Mouse (Mus musculus) midbrain, embryonic 13.5 days (tissue): ENCODE measurements at regions not wholly inside any gene's neighbourhood (a gene's known extent, or its start where the extent isn't known, plus 50 kb on each side); places are given as distances from the start of the nearest gene placed in this dataset.
"Not testable (repeated sequence)": the region's sequence is repeated elsewhere in the genome, so short reads cannot be mapped to it uniquely, and the experiment has no call there.

Experiments
- ATAC-seq: fragments of 200-750 bp; cut with Nextera tagmentation; 2 replicates; pipeline ENCODE4 v1.8.0; 2017; ENCODE audit warnings: mild to moderate bottlenecking, moderate TSS enrichment, moderate library complexity
- H3K27ac ChIP-seq: fragments of 300-500 bp; sonication (generic); 2 replicates; pipeline ENCODE4 v1.5.1; 2015; ENCODE audit warnings: inconsistent platforms, mild to moderate bottlenecking, moderate library complexity
- H3K27me3 ChIP-seq: fragments of 300-500 bp; sonication (generic); 2 replicates; pipeline ENCODE4 v1.6.1; 2015; ENCODE audit warnings: mild to moderate bottlenecking, inconsistent platforms
- H3K36me3 ChIP-seq: fragments of 300-500 bp; sonication (generic); 2 replicates; pipeline ENCODE4 v1.6.1; 2015; ENCODE audit warnings: mild to moderate bottlenecking, inconsistent platforms
- H3K4me1 ChIP-seq: fragments of 300-500 bp; sonication (generic); replicated peaks from 2 replicates; pipeline ENCODE4 v1.6.1; 2015; ENCODE audit warnings: inconsistent platforms
- H3K4me2 ChIP-seq: fragments of 300-500 bp; sonication (generic); replicated peaks from 2 replicates; pipeline ENCODE4 v1.6.1; 2015; ENCODE audit warnings: moderate library complexity, mild to moderate bottlenecking, inconsistent platforms
- H3K4me3 ChIP-seq: fragments of 300-500 bp; sonication (generic); replicated peaks from 2 replicates; pipeline ENCODE4 v1.5.1; 2015; ENCODE audit warnings: mild to moderate bottlenecking, inconsistent platforms
- H3K9ac ChIP-seq: fragments of 300-500 bp; sonication (generic); replicated peaks from 2 replicates; pipeline ENCODE4 v1.6.1; 2015; ENCODE audit warnings: mild to moderate bottlenecking, inconsistent platforms
- H3K9me3 ChIP-seq: fragments of 300-500 bp; sonication (generic); 2 replicates; pipeline ENCODE4 v1.6.1; 2016; ENCODE audit warnings: mild to moderate bottlenecking, inconsistent platforms
- WGBS: fragments of 180-500 bp; shearing (Covaris S2); methylation state at CpG from one replicate; pipeline ENCODE4 v1.1.7; 2015; 5-methylcytosine and 5-hydroxymethylcytosine counted together

DNA sequence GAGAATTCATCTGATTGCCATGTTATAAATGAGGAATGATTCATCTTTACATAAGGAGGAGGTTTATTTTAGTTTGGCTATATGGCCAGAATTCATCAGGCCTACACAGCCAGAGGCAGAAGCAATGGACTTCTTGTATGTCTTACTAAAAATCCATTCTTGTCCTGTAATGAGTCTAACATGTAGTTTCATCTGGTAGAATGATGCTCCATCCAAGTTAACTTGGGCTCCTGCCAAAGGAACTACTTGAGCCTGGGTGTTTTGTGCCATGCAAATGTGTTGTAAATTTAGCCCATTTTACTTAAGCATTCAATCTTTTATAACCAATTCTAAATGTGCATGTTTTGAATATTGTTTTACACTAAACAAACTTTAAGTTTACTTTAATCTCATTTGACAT lies 462.9 kb upstream of the Pom121l12 start:
- Histone ChIP-seq H3K9me3 (no peaks in the 10 kb centered on the region), H3K9ac (no peak overlapping the region), H3K27ac (no peak overlapping the region), H3K4me1 (no peaks in the 10 kb centered on the region), H3K36me3 (no peaks in the 10 kb centered on the region), H3K27me3 (no peaks in the 10 kb centered on the region), H3K4me2 (no peak overlapping the region), H3K4me3 (no peak overlapping the region)
- no peak for ATAC-seq

DNA sequence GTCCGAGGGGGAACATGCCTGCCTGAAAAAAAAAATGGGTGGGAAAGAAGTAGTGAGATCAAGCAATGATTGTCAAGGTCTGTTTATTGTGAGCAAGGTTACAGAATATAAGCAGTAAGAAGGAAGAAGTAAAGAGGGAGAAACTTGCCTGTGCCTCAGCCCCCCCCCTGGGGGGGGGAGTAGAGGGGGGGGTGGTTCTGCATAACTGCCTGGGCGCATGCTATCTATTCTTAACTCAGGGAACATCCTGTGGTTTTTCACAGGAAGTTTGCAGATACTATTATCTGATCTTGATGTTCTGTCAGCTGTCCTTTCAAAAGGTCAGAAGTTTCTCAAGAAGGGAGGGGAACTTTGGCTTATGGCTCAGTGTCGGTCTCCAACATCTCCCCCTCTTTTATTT lies 456.7 kb upstream of the Pom121l12 start:
- H3K4me3 ChIP-seq, H3K27ac ChIP-seq, H3K9me3 ChIP-seq, ATAC-seq, H3K4me1 ChIP-seq, H3K27me3 ChIP-seq, H3K4me2 ChIP-seq, H3K9ac ChIP-seq, H3K36me3 ChIP-seq: not testable (repeated sequence)
- WGBS: 94% methylated on average over 3 of the region's 3 CpGs

DNA sequence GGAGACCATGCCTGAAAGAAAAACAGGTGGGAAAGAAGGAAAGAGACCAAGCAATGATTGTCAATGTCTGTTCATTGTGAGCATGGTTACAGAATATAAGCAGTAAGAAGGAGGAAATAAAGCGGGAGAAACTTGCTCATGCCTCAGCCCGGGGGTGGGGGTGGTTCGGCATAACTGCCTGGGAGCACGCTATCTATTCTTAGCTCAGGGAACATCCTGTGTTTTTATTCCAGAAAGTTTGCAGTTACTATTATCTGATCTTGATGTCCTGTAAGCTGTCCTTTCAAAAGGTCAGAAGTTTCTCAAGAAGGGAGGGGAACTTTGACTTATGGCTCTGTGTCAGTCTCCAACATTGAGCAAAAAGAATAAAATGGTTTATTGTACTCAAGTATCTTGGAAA lies 451.4 kb upstream of the Pom121l12 start:
- no peaks in the 10 kb centered on the region for H3K27me3 ChIP-seq
- no peak overlapping the region for H3K4me2 ChIP-seq
- no peak for ATAC-seq
- no peaks in the 10 kb centered on the region for H3K4me1 ChIP-seq
- no peak overlapping the region for H3K9ac ChIP-seq
- H3K36me3 ChIP-seq: no peaks in the 10 kb centered on the region
- H3K4me3 ChIP-seq: no peak overlapping the region
- WGBS: 94% methylated on average over 4 of the region's 4 CpGs
- no peaks in the 10 kb centered on the region for H3K9me3 ChIP-seq
- no peak overlapping the region for H3K27ac ChIP-seq

DNA sequence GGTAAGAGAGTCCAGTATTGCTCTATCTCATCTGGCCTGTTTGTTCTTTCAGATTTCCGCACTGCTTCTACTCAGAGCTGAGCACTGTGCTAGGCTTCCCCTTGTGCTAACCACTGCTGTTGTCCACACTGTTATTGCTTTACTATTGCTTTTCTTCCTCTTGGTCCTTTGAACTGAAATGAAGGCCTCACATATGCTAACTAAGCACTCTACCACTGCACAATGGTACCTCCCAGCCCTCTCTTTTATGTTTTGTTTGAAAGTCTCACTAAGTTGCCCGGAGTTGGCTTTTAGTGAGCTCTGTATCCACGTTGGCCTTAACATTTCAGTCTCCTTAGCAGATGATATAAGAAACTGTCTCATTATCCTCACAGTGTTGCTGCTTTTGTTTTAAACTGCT lies 439.7 kb upstream of the Pom121l12 start:
- 31% methylated on average over 3 of the region's 3 CpGs for WGBS
- no peaks in the 10 kb centered on the region for H3K36me3 ChIP-seq
- H3K27me3 ChIP-seq: no peaks in the 10 kb centered on the region
- H3K9ac ChIP-seq: no peak overlapping the region
- H3K27ac ChIP-seq: no peak overlapping the region
- no peak overlapping the region for H3K4me3 ChIP-seq
- no peak overlapping the region for H3K4me2 ChIP-seq
- ATAC-seq: no peak
- H3K4me1 ChIP-seq: no peaks in the 10 kb centered on the region
- no peaks in the 10 kb centered on the region for H3K9me3 ChIP-seq

DNA sequence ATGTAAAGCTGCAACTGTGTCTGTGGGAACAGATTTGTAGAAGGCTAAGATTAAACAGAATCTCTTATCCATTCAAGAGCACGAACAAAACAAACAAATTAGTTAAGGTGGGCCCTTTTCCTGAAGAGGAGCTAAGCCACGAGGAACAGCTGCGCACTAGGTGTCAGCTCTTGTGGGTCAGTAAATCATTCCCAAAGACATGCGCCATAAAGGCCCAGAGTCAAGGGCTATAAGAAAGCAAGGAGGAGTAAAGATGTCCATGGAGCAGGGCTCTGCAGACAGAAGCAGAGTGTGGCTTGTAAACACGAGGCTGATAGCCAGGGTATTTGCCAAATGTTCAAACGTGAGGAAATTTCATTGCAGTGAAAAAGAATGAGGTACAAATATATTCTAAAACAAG lies 429.6 kb upstream of the Pom121l12 start:
- no peaks in the 10 kb centered on the region for H3K27me3 ChIP-seq
- H3K4me2 ChIP-seq: no peak overlapping the region
- no peaks in the 10 kb centered on the region for H3K36me3 ChIP-seq
- ATAC-seq: no peak
- 61% methylated on average over 6 of the region's 6 CpGs for WGBS
- no peaks in the 10 kb centered on the region for H3K4me1 ChIP-seq
- no peak overlapping the region for H3K4me3 ChIP-seq
- H3K27ac ChIP-seq: no peak overlapping the region
- no peak overlapping the region for H3K9ac ChIP-seq
- no peaks in the 10 kb centered on the region; the same call in 1 of the 2 replicates for H3K9me3 ChIP-seq

DNA sequence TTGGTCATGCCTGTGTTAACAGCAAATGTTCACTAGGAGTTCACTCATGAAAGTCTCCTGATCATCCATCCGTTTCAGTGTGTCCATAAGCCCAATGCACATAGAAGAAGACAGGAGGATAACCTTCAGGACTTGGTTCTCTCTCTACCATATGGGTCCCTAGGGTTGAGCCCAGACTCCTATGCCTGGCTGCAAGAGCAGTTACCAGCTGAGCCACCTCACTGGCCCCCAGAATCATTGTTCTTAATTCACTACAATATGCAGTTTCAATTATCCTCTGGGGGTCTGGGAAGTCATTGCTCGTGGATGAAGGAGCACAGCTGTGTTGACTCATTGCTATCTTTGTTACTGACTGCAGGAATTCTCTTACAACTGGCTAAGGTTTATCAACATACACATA lies 424.5 kb upstream of the Pom121l12 start:
- ATAC-seq: no peak

DNA sequence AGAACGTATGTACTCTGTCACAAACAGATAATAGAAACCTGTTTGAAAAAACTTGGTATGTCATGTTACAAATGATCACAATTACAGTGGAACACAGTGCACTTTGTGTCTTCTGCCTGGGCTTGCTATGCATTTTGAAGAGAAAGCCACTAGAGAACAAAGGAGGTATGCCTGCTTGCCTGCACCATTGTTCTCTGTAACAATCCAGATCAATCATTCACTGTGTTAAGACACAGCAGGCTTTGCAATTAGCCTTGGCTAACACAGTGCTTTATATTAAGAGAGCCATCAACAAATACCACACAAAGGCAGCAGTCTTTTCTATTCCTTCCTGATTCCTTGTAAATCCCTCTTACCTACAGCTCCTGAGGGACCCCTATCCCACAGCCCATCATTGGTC lies 417.1 kb upstream of the Pom121l12 start:
- Histone ChIP-seq H3K36me3 (no peaks in the 10 kb centered on the region), H3K4me1 (peaks cover 11% of the 10 kb centered on the region), H3K4me3 (no peak overlapping the region), H3K9me3 (no peaks in the 10 kb centered on the region; the same call in 1 of the 2 replicates), H3K27ac (peak overlapping the region; percentile 14; the same call in 1 of the 2 replicates), H3K9ac (no peak overlapping the region), H3K4me2 (no peak overlapping the region), H3K27me3 (no peaks in the 10 kb centered on the region)
- peak; percentile 91 for ATAC-seq
- WGBS: 7% methylated on average over 1 of the region's 1 CpGs

More for the DNA sequence above, 424.5 kb upstream of the Pom121l12 start:
- no peak overlapping the region for H3K4me2 ChIP-seq
- no peaks in the 10 kb centered on the region for H3K36me3 ChIP-seq
- H3K27ac ChIP-seq: no peak overlapping the region
- H3K27me3 ChIP-seq: no peaks in the 10 kb centered on the region
- no peak overlapping the region for H3K4me3 ChIP-seq
- H3K4me1 ChIP-seq: no peaks in the 10 kb centered on the region
- H3K9ac ChIP-seq: no peak overlapping the region
- WGBS: 63% methylated on average over 2 of the region's 2 CpGs
- H3K9me3 ChIP-seq: no peaks in the 10 kb centered on the region; the same call in 1 of the 2 replicates

DNA sequence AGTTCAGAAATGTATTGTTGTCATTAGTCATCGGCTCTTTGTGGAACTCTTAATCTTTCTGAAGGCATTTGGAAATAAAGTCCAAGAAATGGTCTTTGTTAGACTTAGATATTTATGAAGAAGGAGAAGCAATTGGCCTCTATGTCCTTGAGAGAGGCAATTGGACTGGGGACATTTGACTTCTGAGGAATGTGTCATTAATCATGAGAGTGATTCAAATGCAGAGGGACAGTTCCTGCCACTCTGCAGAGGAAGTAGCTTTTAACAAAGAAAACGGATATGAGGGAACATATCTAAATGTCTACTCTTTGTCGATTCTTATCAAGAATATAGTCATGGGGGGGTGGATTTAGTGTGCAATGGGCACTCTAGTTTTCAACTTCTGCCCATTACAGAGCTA lies 416.6 kb upstream of the Pom121l12 start:
- H3K4me3 ChIP-seq: no peak overlapping the region
- no peak overlapping the region for H3K4me2 ChIP-seq
- no peaks in the 10 kb centered on the region; the same call in 1 of the 2 replicates for H3K9me3 ChIP-seq
- WGBS: 27% methylated on average over 3 of the region's 3 CpGs
- no peak overlapping the region for H3K9ac ChIP-seq
- ATAC-seq: peak; percentile 46
- H3K4me1 ChIP-seq: peaks cover 11% of the 10 kb centered on the region
- H3K27me3 ChIP-seq: no peaks in the 10 kb centered on the region
- H3K36me3 ChIP-seq: no peaks in the 10 kb centered on the region
- peak overlapping the region; percentile 14; the same call in 1 of the 2 replicates for H3K27ac ChIP-seq

DNA sequence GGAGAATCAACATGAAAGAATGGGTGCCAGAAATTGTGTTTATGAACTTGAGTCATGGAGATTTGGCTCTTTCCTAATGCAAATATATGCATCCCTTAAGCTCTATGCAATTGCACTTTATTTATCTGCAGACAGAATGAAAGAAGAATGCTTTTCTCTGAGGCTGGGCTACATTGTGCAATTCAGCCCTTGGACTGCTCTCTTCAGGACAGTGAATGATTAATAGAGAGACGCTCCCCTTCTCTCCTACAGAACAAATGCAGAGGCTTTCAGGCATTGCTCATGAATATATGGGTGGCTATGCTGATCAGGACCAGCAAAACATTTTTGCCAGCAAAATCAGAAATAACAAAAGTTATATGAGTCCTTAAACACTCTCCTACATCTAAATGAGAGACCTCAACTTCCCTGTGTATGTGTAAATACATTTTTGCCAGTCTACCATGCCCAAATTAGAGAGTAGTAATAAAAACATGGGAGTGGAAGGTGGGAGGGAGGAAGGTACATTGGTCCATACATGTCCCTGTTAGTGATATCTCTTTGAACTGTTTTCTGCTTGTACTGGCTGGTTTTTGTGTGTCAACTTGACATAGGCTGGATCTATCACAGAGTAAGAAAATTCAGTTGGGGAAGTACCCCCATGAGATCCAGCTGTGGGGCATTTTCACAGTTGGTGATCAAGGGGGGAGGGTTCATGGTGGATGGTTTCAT lies 415.7 kb upstream of the Pom121l12 start:
- 24% methylated on average over 1 of the region's 1 CpGs for WGBS
- Histone ChIP-seq H3K4me1 (peaks cover 11% of the 10 kb centered on the region), H3K4me2 (no peak overlapping the region), H3K4me3 (no peak overlapping the region), H3K9ac (no peak overlapping the region), H3K36me3 (no peaks in the 10 kb centered on the region), H3K9me3 (no peaks in the 10 kb centered on the region; the same call in 1 of the 2 replicates), H3K27me3 (no peaks in the 10 kb centered on the region), H3K27ac (no peak overlapping the region)
- no peak for ATAC-seq

DNA sequence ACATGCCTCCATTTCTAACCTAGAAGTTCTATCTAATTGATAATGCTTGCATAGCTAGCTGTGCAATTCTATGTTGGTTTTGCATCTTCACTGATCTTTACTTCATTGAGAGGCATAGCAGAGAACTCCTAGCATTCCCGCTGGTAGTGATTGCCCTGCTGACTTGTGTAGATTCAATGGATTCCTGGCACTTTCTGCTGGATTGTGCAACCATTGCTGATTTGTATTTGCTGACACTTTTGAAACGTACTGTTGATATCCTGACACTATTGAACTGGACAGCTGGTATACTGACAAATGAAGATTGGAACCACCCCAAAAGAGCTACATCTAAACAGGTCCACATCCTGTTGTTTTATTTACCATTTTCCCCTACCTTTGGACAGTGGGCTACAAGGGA lies 404.0 kb upstream of the Pom121l12 start:
- ATAC-seq: no peak
- Histone ChIP-seq H3K27me3 (no peaks in the 10 kb centered on the region), H3K4me1 (no peaks in the 10 kb centered on the region), H3K36me3 (no peaks in the 10 kb centered on the region), H3K27ac (no peak overlapping the region), H3K4me2 (no peak overlapping the region), H3K9me3 (no peaks in the 10 kb centered on the region), H3K4me3 (no peak overlapping the region), H3K9ac (no peak overlapping the region)
- 74% methylated on average over 2 of the region's 2 CpGs for WGBS
